Mouse (Mus musculus) myocyte (in vitro differentiated cells): ENCODE results near the gene Syngr2. TPM values are rescaled to one million over a fixed set of nuclear protein-coding genes. Genes with fewer than 3 reads are reported as not detected.
A peak's percentile ranks its signal among the peaks of the same experiment; 100 is the strongest.

Experiments used
- H3K27me3 ChIP-seq: one replicate; pipeline ENCODE4 v1.6.1; 2011; ENCODE audit not compliant: control insufficient read depth, insufficient read depth, insufficient read length
- H3K36me3 ChIP-seq: one replicate; pipeline ENCODE4 v1.6.1; 2011; ENCODE audit not compliant: control insufficient read depth, insufficient read depth
- H3K4me2 ChIP-seq: one replicate; pipeline ENCODE4 v1.6.1; 2011; ENCODE audit warnings: low read depth, control low read depth
- H3K4me3 ChIP-seq: one replicate; pipeline ENCODE4 v1.5.1; 2011; ENCODE audit warnings: mild to moderate bottlenecking, control low read depth, moderate library complexity
- H3K79me2 ChIP-seq: one replicate; pipeline ENCODE4 v1.6.1; 2011; ENCODE audit not compliant: control insufficient read depth, insufficient read depth
- H3ac ChIP-seq: one replicate; pipeline ENCODE4 v1.6.1; 2011; ENCODE audit not compliant: control insufficient read depth, insufficient read length
- CEBPB ChIP-seq: IDR thresholded peaks from 2 replicates; pipeline ENCODE4 v1.6.1; 2011; ENCODE audit warnings: mild to moderate bottlenecking, moderate library complexity; ENCODE audit not compliant: poor library complexity, insufficient read depth, severe bottlenecking
- E2F4 ChIP-seq: IDR thresholded peaks from one replicate; pipeline ENCODE4 v1.6.1; 2011; ENCODE audit warnings: mild to moderate bottlenecking, control low read depth, moderate library complexity; ENCODE audit not compliant: insufficient read depth
- MAX ChIP-seq: IDR thresholded peaks from one replicate; pipeline ENCODE4 v1.6.1; 2011; ENCODE audit warnings: low read depth, mild to moderate bottlenecking, control low read depth
- MYOD1 ChIP-seq, 3 experiments: IDR thresholded peaks; one replicate each; pipeline ENCODE4 v1.6.1; 2011; ENCODE audit warnings: control low read depth in 2 of 3, low read depth in 2 of 3, mild to moderate bottlenecking in 2 of 3, moderate library complexity in 1 of 3; ENCODE audit not compliant: insufficient read length in 2 of 3, control insufficient read depth in 1 of 3
- MYOG ChIP-seq, 3 experiments: IDR thresholded peaks; one replicate each; pipeline ENCODE4 v1.6.1; 2011; ENCODE audit warnings: control low read depth in 2 of 3, low read depth in 2 of 3, mild to moderate bottlenecking in 2 of 3; ENCODE audit not compliant: insufficient read length in 2 of 3, control insufficient read depth in 1 of 3, insufficient read depth in 1 of 3
- POLR2A ChIP-seq: IDR thresholded peaks from one replicate; pipeline ENCODE4 v1.6.1; 2011; ENCODE audit warnings: low read depth, mild to moderate bottlenecking, control low read depth, moderate library complexity; ENCODE audit not compliant: insufficient read length
- POLR2AphosphoS2 ChIP-seq: IDR thresholded peaks from one replicate; pipeline ENCODE4 v1.6.1; 2011; ENCODE audit warnings: low read depth, control low read depth; ENCODE audit not compliant: insufficient read length
- REST ChIP-seq: IDR thresholded peaks from one replicate; pipeline ENCODE4 v1.6.1; 2011; ENCODE audit warnings: mild to moderate bottlenecking, control low read depth, moderate library complexity; ENCODE audit not compliant: insufficient read depth, insufficient read length
- SRF ChIP-seq: IDR thresholded peaks from one replicate; pipeline ENCODE4 v1.6.1; 2011; ENCODE audit warnings: low read depth; ENCODE audit not compliant: control insufficient read depth, insufficient read length
- TCF12 ChIP-seq: IDR thresholded peaks from one replicate; pipeline ENCODE4 v1.6.1; 2011; ENCODE audit warnings: mild to moderate bottlenecking, control low read depth; ENCODE audit not compliant: poor library complexity, insufficient read depth, severe bottlenecking
- TCF3 ChIP-seq: IDR thresholded peaks from one replicate; pipeline ENCODE4 v1.6.1; 2011; ENCODE audit warnings: low read depth, control low read depth; ENCODE audit not compliant: insufficient read length
- USF1 ChIP-seq: IDR thresholded peaks from one replicate; pipeline ENCODE4 v1.6.1; 2011; ENCODE audit warnings: low read depth, mild to moderate bottlenecking, control low read depth, moderate library complexity
- polyA plus RNA-seq: library from polyadenylated mRNA; unstranded; fragments of >200 nt; fragmentation: generic; extraction: Trizol; gene quantifications from one replicate; pipeline ENCODE4 v1.2.1, GENCODE M21; 2012; ENCODE audit warnings: missing spikeins

The Syngr2 gene
- polyA plus RNA-seq, 1 experiment, result 109 TPM

GRCm38 (mm10) chr11:117764319-117764718 lies 45.1 kb upstream of the Syngr2 start:
- Histone ChIP-seq H3K27me3 (no peaks in the 10 kb centered on the region), H3ac (no peak overlapping the region), H3K4me3 (no peak overlapping the region), H3K4me2 (no peak overlapping the region), H3K79me2 (no peaks in the 10 kb centered on the region), H3K36me3 (peaks cover 21% of the 10 kb centered on the region)
- TF ChIP-seq MYOD1 (IDR thresholded peaks at IDR 0.05; ENCODE audit: control insufficient read depth in 1 of 3, insufficient read length in 2 of 3, low read depth in 2 of 3), result no peak
- peak; percentile 42 for TF ChIP-seq POLR2AphosphoS2

- Histone ChIP-seq H3K36me3 (peaks cover 21% of the 10 kb centered on the region), H3K27me3 (no peaks in the 10 kb centered on the region), H3K4me3 (no peak overlapping the region), H3K4me2 (no peak overlapping the region), H3ac (no peak overlapping the region), H3K79me2 (no peaks in the 10 kb centered on the region)
- TF ChIP-seq POLR2A (no peak), MYOG (IDR thresholded peaks at IDR 0.05; ENCODE audit: control insufficient read depth in 1 of 3, insufficient read depth in 1 of 3, insufficient read length in 2 of 3, low read depth in 2 of 3) (no peak), TCF3 (no peak), MYOD1 (IDR thresholded peaks at IDR 0.05; ENCODE audit: control insufficient read depth in 1 of 3, insufficient read length in 2 of 3, low read depth in 2 of 3) (no peak), REST (no peak), POLR2AphosphoS2 (no peak), E2F4 (no peak)
Observed at GRCm38 (mm10) chr11:117765361-117765760, 44.1 kb upstream of the Syngr2 start.

GRCm38 (mm10) chr11:117766275-117766674 lies 43.2 kb upstream of the Syngr2 start:
- H3ac ChIP-seq, result no peak overlapping the region
- H3K4me2 ChIP-seq, result no peak overlapping the region
- no peak overlapping the region for H3K4me3 ChIP-seq
- H3K79me2 ChIP-seq, result no peaks in the 10 kb centered on the region
- H3K36me3 ChIP-seq, result peaks cover 16% of the 10 kb centered on the region
- H3K27me3 ChIP-seq, result no peaks in the 10 kb centered on the region
- no peak for TF ChIP-seq MAX
- TF ChIP-seq MYOG (IDR thresholded peaks at IDR 0.05; ENCODE audit: control insufficient read depth in 1 of 3, insufficient read depth in 1 of 3, insufficient read length in 2 of 3, low read depth in 2 of 3), result no peak
- no peak for TF ChIP-seq CEBPB
- TF ChIP-seq REST, result no peak
- no peak for TF ChIP-seq USF1
- TF ChIP-seq POLR2AphosphoS2, result no peak
- TF ChIP-seq E2F4, result no peak
- TF ChIP-seq TCF3, result no peak
- no peak for TF ChIP-seq SRF
- no peak for TF ChIP-seq TCF12
- TF ChIP-seq MYOD1 (IDR thresholded peaks at IDR 0.05; ENCODE audit: control insufficient read depth in 1 of 3, insufficient read length in 2 of 3, low read depth in 2 of 3), result no peak
- no peak for TF ChIP-seq POLR2A

- no peak overlapping the region for H3ac ChIP-seq
- no peaks in the 10 kb centered on the region for H3K27me3 ChIP-seq
- TF ChIP-seq USF1 (no peak), MAX (no peak), E2F4 (no peak), SRF (no peak), POLR2AphosphoS2 (peak; percentile 12), POLR2A (no peak), MYOD1 (IDR thresholded peaks at IDR 0.05; ENCODE audit: control insufficient read depth in 1 of 3, insufficient read length in 2 of 3, low read depth in 2 of 3) (no peak)
- peaks cover 19% of the 10 kb centered on the region for H3K36me3 ChIP-seq
- H3K4me2 ChIP-seq, result no peak overlapping the region
- no peaks in the 10 kb centered on the region for H3K79me2 ChIP-seq
- H3K4me3 ChIP-seq, result no peak overlapping the region
Observed at GRCm38 (mm10) chr11:117768725-117769682, 40.5 kb upstream of the Syngr2 start.

- Histone ChIP-seq H3K36me3 (peaks cover 18% of the 10 kb centered on the region), H3K79me2 (no peaks in the 10 kb centered on the region)
Observed at GRCm38 (mm10) chr11:117769683-117770047, 39.8 kb upstream of the Syngr2 start.

More at GRCm38 (mm10) chr11:117769683-117770047, 39.8 kb upstream of the Syngr2 start:
- H3K27me3 ChIP-seq, result no peaks in the 10 kb centered on the region
- H3K4me3 ChIP-seq, result no peak overlapping the region
- H3K4me2 ChIP-seq, result no peak overlapping the region
- no peak for TF ChIP-seq TCF3
- no peak for TF ChIP-seq REST
- TF ChIP-seq USF1, result no peak
- TF ChIP-seq POLR2A, result no peak
- no peak overlapping the region for H3ac ChIP-seq
